7 mouse cellular contexts compared by ENCODE assay signal in the genomic region with DNA sequence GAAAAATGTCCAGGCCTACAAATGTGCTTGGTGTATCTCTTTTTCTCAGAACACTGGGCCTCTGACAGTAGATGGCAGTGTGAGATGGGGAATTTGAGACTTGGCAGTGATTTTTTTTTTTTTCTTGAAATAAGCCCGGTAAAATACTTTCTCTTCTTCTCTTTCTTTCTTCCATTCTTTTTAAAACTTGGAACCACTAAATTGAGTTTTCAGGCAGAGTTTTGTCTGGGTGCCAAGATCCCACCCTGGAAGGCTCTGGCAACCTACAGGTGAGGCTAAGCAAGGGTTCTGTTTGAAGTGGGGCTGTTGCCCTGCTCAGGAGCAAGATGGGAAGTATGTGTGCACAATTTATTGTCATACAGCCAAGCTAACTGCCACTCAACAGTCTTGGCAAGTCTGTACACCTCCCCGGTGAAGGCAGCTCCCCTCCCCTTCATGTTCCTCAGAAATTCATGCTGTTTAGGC.
DNase-seq lines count a peak whose midpoint lies in the region; ATAC-seq lines count a peak whose summit lies in the region.

No protein-coding gene starts in this region.

- 29% methylated on average over 2 of the region's 2 CpGs for WGBS in neural tube, embryonic 15.5 days

- no peaks in the 10 kb centered on the region for H3K27me3 ChIP-seq in neural tube, embryonic 15.5 days (replicated peaks)

- H3K9ac ChIP-seq in neural tube, embryonic 15.5 days (replicated peaks), result no peak overlapping the region

- no peak overlapping the region for H3K4me2 ChIP-seq in neural tube, embryonic 15.5 days

- no peak for ATAC-seq in neural tube, embryonic 15.5 days (ENCODE audit: low FRiP score)

- no peaks in the 10 kb centered on the region for H3K36me3 ChIP-seq in neural tube, embryonic 15.5 days

- no peak overlapping the region for H3K4me3 ChIP-seq in neural tube, embryonic 15.5 days (replicated peaks)

- no peak overlapping the region for H3K27ac ChIP-seq in neural tube, embryonic 15.5 days (replicated peaks)

- H3K9me3 ChIP-seq in neural tube, embryonic 15.5 days (replicated peaks), result no peaks in the 10 kb centered on the region

- DNase-seq in left cerebral cortex, adult 18-20 months (ENCODE audit: low spot score in 2 of 2), result peak; percentile 4 to 7
- DNase-seq in left cerebral cortex, adult 11 months (ENCODE audit: low spot score), result no peak
- DNase-seq in brain, embryonic 18.5 days (ENCODE audit: low read depth, low spot score), result peak; percentile 49
- DNase-seq in embryo, embryonic 10.5 days (ENCODE audit: low spot score), result peak; percentile 55
- peak; percentile 28 to 43 for DNase-seq in layer of hippocampus, postnatal 10 days (ENCODE audit: low spot score in 2 of 2)
- no peak for DNase-seq in ovary, postnatal 10 days (ENCODE audit: low spot score)

- H3K4me1 ChIP-seq in neural tube, embryonic 15.5 days, result 0 out of 2 replicates have a peak, but pooled peaks cover 3% of the 10 kb centered on the region

Comparison
In these comparisons a context has a peak if more than half of its experiments do, and no peak if none do; other contexts are left out.
1. DNase-seq: peak in left cerebral cortex, adult 18-20 months (2 of 2), brain, embryonic 18.5 days (single experiment), embryo, embryonic 10.5 days (single experiment) and layer of hippocampus, postnatal 10 days (2 of 2); none in left cerebral cortex, adult 11 months (single experiment) and ovary, postnatal 10 days (single experiment).